Mouse (Mus musculus): ENCODE data around the gene Apbb2. TPM values are rescaled to one million over a fixed set of nuclear protein-coding genes. Genes with fewer than 3 reads are reported as not detected.
A peak's percentile ranks its signal among the peaks of the same experiment; 100 is the strongest.

Apbb2 gene
- polyA plus RNA-seq, 2 experiments, result 15.8 to 45.8 TPM

GRCm38 (mm10) chr5:66368966-66369365, 249.6 kb downstream of the Apbb2 start:
- peak; percentile 48; the same call in 1 of the 2 replicates for ATAC-seq (ENCODE audit: low FRiP score, low read depth)
- no peak for TF ChIP-seq POLR2A (IDR thresholded peaks at IDR 0.05; ENCODE audit: borderline replicate concordance, extremely low read depth, insufficient read depth, insufficient read length)
- 0 out of 2 replicates have a peak, but pooled peaks cover 3% of the 10 kb centered on the region for H3K4me1 ChIP-seq (ENCODE audit: control insufficient read depth, insufficient read depth, low read length)
- no peak overlapping the region for H3K27ac ChIP-seq (replicated peaks; ENCODE audit: low read depth, low read length)
- H3K9ac ChIP-seq (ENCODE audit: low read depth, low read length, severe bottlenecking), result no peak overlapping the region
- H3K9me3 ChIP-seq (ENCODE audit: control insufficient read depth, low read length), result no peaks in the 10 kb centered on the region
- H3K4me3 ChIP-seq (replicated peaks; ENCODE audit: low read length), result no peak overlapping the region
- WGBS, result 44% methylated on average over 7 of the region's 7 CpGs
- peak; percentile 52 for DNase-seq (ENCODE audit: low spot score)
- H3K36me3 ChIP-seq (ENCODE audit: control insufficient read depth, insufficient read depth, low read length), result peaks cover 3% of the 10 kb centered on the region; the same call in 1 of the 2 replicates
- no peak overlapping the region for H3K4me2 ChIP-seq (replicated peaks; ENCODE audit: low read depth, low read length, severe bottlenecking)
- H3K27me3 ChIP-seq (ENCODE audit: control insufficient read depth, insufficient read depth, low read length), result no peaks in the 10 kb centered on the region

GRCm38 (mm10) chr5:66367641-66368040, 250.9 kb downstream of the Apbb2 start:
- no peak overlapping the region for H3K27ac ChIP-seq (replicated peaks; ENCODE audit: low read depth, low read length)
- WGBS, result 12% methylated on average over 9 of the region's 11 CpGs
- H3K4me1 ChIP-seq (ENCODE audit: control insufficient read depth, insufficient read depth, low read length), result peaks cover 11% of the 10 kb centered on the region; the same call in 1 of the 2 replicates
- ATAC-seq (ENCODE audit: low FRiP score, low read depth) (peak; percentile 79), DNase-seq (ENCODE audit: low spot score) (peak; percentile 40)
- H3K9ac ChIP-seq (ENCODE audit: low read depth, low read length, severe bottlenecking), result peak overlapping the region; percentile 25
- no peaks in the 10 kb centered on the region for H3K27me3 ChIP-seq (ENCODE audit: control insufficient read depth, insufficient read depth, low read length)
- H3K4me3 ChIP-seq (replicated peaks; ENCODE audit: low read length), result no peak overlapping the region
- TF ChIP-seq POLR2A (IDR thresholded peaks at IDR 0.05; ENCODE audit: borderline replicate concordance, extremely low read depth, insufficient read depth, insufficient read length), result no peak
- no peaks in the 10 kb centered on the region for H3K9me3 ChIP-seq (ENCODE audit: control insufficient read depth, low read length)
- no peak overlapping the region for H3K4me2 ChIP-seq (replicated peaks; ENCODE audit: low read depth, low read length, severe bottlenecking)
- peaks cover 15% of the 10 kb centered on the region for H3K36me3 ChIP-seq (ENCODE audit: control insufficient read depth, insufficient read depth, low read length)

GRCm38 (mm10) chr5:66363274-66364261, 255.0 kb downstream of the Apbb2 start:
- DNase-seq (ENCODE audit: low spot score) (no peak), ATAC-seq (ENCODE audit: low FRiP score, low read depth) (no peak)
- Histone ChIP-seq H3K4me2 (replicated peaks; ENCODE audit: low read depth, low read length, severe bottlenecking) (no peak overlapping the region), H3K4me3 (replicated peaks; ENCODE audit: low read length) (no peak overlapping the region), H3K9me3 (ENCODE audit: control insufficient read depth, low read length) (no peaks in the 10 kb centered on the region), H3K4me1 (ENCODE audit: control insufficient read depth, insufficient read depth, low read length) (peaks cover 11% of the 10 kb centered on the region; the same call in 1 of the 2 replicates), H3K36me3 (ENCODE audit: control insufficient read depth, insufficient read depth, low read length) (peaks cover 27% of the 10 kb centered on the region), H3K9ac (ENCODE audit: low read depth, low read length, severe bottlenecking) (no peak overlapping the region), H3K27ac (replicated peaks; ENCODE audit: low read depth, low read length) (0 out of 2 replicates have a peak overlapping the region, but pooled peaks have one; percentile 13), H3K27me3 (ENCODE audit: control insufficient read depth, insufficient read depth, low read length) (no peaks in the 10 kb centered on the region)
- no peak for TF ChIP-seq POLR2A (IDR thresholded peaks at IDR 0.05; ENCODE audit: borderline replicate concordance, extremely low read depth, insufficient read depth, insufficient read length)
- 61% methylated on average over 18 of the region's 18 CpGs for WGBS

GRCm38 (mm10) chr5:66360739-66361138, 257.8 kb downstream of the Apbb2 start:
- ATAC-seq (ENCODE audit: low FRiP score, low read depth), result no peak
- Histone ChIP-seq H3K9me3 (ENCODE audit: control insufficient read depth, low read length) (no peaks in the 10 kb centered on the region), H3K9ac (ENCODE audit: low read depth, low read length, severe bottlenecking) (no peak overlapping the region), H3K4me3 (replicated peaks; ENCODE audit: low read length) (no peak overlapping the region), H3K27me3 (ENCODE audit: control insufficient read depth, insufficient read depth, low read length) (no peaks in the 10 kb centered on the region), H3K36me3 (ENCODE audit: control insufficient read depth, insufficient read depth, low read length) (peaks cover 27% of the 10 kb centered on the region), H3K4me1 (ENCODE audit: control insufficient read depth, insufficient read depth, low read length) (peaks cover 8% of the 10 kb centered on the region; the same call in 1 of the 2 replicates), H3K27ac (replicated peaks; ENCODE audit: low read depth, low read length) (no peak overlapping the region), H3K4me2 (replicated peaks; ENCODE audit: low read depth, low read length, severe bottlenecking) (no peak overlapping the region)
- no peak for TF ChIP-seq POLR2A (IDR thresholded peaks at IDR 0.05; ENCODE audit: borderline replicate concordance, extremely low read depth, insufficient read depth, insufficient read length)
- 84% methylated on average over 9 of the region's 9 CpGs for WGBS
- no peak for DNase-seq (ENCODE audit: low spot score)

- no peak for TF ChIP-seq POLR2A (IDR thresholded peaks at IDR 0.05; ENCODE audit: borderline replicate concordance, extremely low read depth, insufficient read depth, insufficient read length)
- WGBS, result 67% methylated on average over 15 of the region's 15 CpGs
- DNase-seq (ENCODE audit: low spot score), result no peak
These were observed 258.7 kb downstream of the Apbb2 start for GRCm38 (mm10) chr5:66359742-66360423.

More at GRCm38 (mm10) chr5:66359742-66360423, 258.7 kb downstream of the Apbb2 start:
- Histone ChIP-seq H3K9ac (ENCODE audit: low read depth, low read length, severe bottlenecking) (no peak overlapping the region), H3K27ac (replicated peaks; ENCODE audit: low read depth, low read length) (no peak overlapping the region), H3K4me1 (ENCODE audit: control insufficient read depth, insufficient read depth, low read length) (peaks cover 8% of the 10 kb centered on the region; the same call in 1 of the 2 replicates), H3K4me2 (replicated peaks; ENCODE audit: low read depth, low read length, severe bottlenecking) (no peak overlapping the region), H3K4me3 (replicated peaks; ENCODE audit: low read length) (no peak overlapping the region), H3K27me3 (ENCODE audit: control insufficient read depth, insufficient read depth, low read length) (no peaks in the 10 kb centered on the region), H3K36me3 (ENCODE audit: control insufficient read depth, insufficient read depth, low read length) (peaks cover 24% of the 10 kb centered on the region), H3K9me3 (ENCODE audit: control insufficient read depth, low read length) (no peaks in the 10 kb centered on the region)
- ATAC-seq (ENCODE audit: low FRiP score, low read depth), result no peak
